Mouse (Mus musculus) retina, adult 2 months (tissue): Measurements from ENCODE around the gene Tor1a.
"Not testable (repeated sequence)": the region's sequence is repeated elsewhere in the genome, so short reads cannot be mapped to it uniquely, and the experiment has no call there.

Experiments
- DNase-seq: peaks from one replicate; pipeline ENCODE4 v3.0.0-alpha.2; 2012; ENCODE audit warnings: low read depth, low spot score

The Tor1a gene

GRCm38 (mm10) chr2:30954797-30955196, 12.9 kb downstream of the Tor1a start:
- DNase-seq: no peak

- peak; percentile 79 for DNase-seq
These were observed 14.8 kb downstream of the Tor1a start, which contains the start of gene Tor1b for GRCm38 (mm10) chr2:30952824-30953490. Gene Tor1b (plus strand): TSS chr2:30952959.

GRCm38 (mm10) chr2:30952457-30952823, 15.3 kb downstream of the Tor1a start:
- DNase-seq: no peak

GRCm38 (mm10) chr2:30942603-30943011, 25.1 kb downstream of the Tor1a start:
- no peak for DNase-seq

GRCm38 (mm10) chr2:30942116-30942515, 25.6 kb downstream of the Tor1a start:
- DNase-seq: not testable (repeated sequence)

GRCm38 (mm10) chr2:30941586-30941985, 26.1 kb downstream of the Tor1a start:
- DNase-seq: no peak

GRCm38 (mm10) chr2:30938574-30938991, 29.1 kb downstream of the Tor1a start:
- no peak for DNase-seq

GRCm38 (mm10) chr2:30937731-30938130, 30.0 kb downstream of the Tor1a start:
- no peak for DNase-seq

- no peak for DNase-seq
These were observed 30.9 kb downstream of the Tor1a start for GRCm38 (mm10) chr2:30936808-30937207.

- peak; percentile 47 for DNase-seq
These were observed 33.7 kb downstream of the Tor1a start for GRCm38 (mm10) chr2:30933917-30934450.

- no peak for DNase-seq
These were observed 34.7 kb downstream of the Tor1a start for GRCm38 (mm10) chr2:30933032-30933431.

- DNase-seq: no peak
These were observed 35.8 kb downstream of the Tor1a start for GRCm38 (mm10) chr2:30931922-30932321.

GRCm38 (mm10) chr2:30930846-30931245, 36.9 kb downstream of the Tor1a start:
- DNase-seq: not testable (repeated sequence)

- DNase-seq: no peak
These were observed 38.2 kb downstream of the Tor1a start, which contains the start of gene Ptges for GRCm38 (mm10) chr2:30929483-30930045. Gene Ptges (minus strand): TSS chr2:30929863.

GRCm38 (mm10) chr2:30928893-30929482, 38.7 kb downstream of the Tor1a start:
- DNase-seq: no peak

- DNase-seq: peak; percentile 72
These were observed 39.7 kb downstream of the Tor1a start for GRCm38 (mm10) chr2:30927844-30928628.

GRCm38 (mm10) chr2:30927151-30927781, 40.5 kb downstream of the Tor1a start:
- DNase-seq: peak; percentile 50

- DNase-seq: no peak
These were observed 41.4 kb downstream of the Tor1a start for GRCm38 (mm10) chr2:30926381-30926780.

- no peak for DNase-seq
These were observed 42.6 kb downstream of the Tor1a start for GRCm38 (mm10) chr2:30925181-30925580.

- DNase-seq: no peak
These were observed 44.6 kb downstream of the Tor1a start for GRCm38 (mm10) chr2:30923099-30923498.

GRCm38 (mm10) chr2:30920216-30920615, 47.5 kb downstream of the Tor1a start:
- DNase-seq: no peak
